Mouse (Mus musculus): Measurements from ENCODE around the gene Pnp2. TPM values are rescaled to one million over a fixed set of nuclear protein-coding genes. Genes with fewer than 3 reads are reported as not detected.

The Pnp2 gene
- polyA plus RNA-seq, 1 experiment = not detected

- TF ChIP-seq GATA1 (IDR thresholded peaks at IDR 0.05; ENCODE audit: low read length) = no peak
Observed at GRCm38 (mm10) chr14:50997999-50998666, 42.3 kb downstream of the Pnp2 start.

GRCm38 (mm10) chr14:51007152-51007801 lies 51.5 kb downstream of the Pnp2 start, which contains the start of gene Rnase10:
Gene Rnase10, plus strand, starts transcription at chr14:51007751.
- no peak for TF ChIP-seq GATA1 (IDR thresholded peaks at IDR 0.05; ENCODE audit: low read length)

GRCm38 (mm10) chr14:51007914-51008713 lies 52.3 kb downstream of the Pnp2 start:
- TF ChIP-seq GATA1 (IDR thresholded peaks at IDR 0.05; ENCODE audit: low read length) = no peak

GRCm38 (mm10) chr14:51008781-51009180 lies 53.0 kb downstream of the Pnp2 start:
- no peak for TF ChIP-seq GATA1 (IDR thresholded peaks at IDR 0.05; ENCODE audit: low read length)

GRCm38 (mm10) chr14:51009572-51009971 lies 53.8 kb downstream of the Pnp2 start:
- no peak for TF ChIP-seq GATA1 (IDR thresholded peaks at IDR 0.05; ENCODE audit: low read length)

Other genes starting within 250 kb of the Pnp2 start
- not detected in 2 replicates for gene Olfr748, start 248.6 kb upstream of the Pnp2 start, polyA plus RNA-seq (2012)
- not detected in 2 replicates for gene Olfr749, start 210.9 kb upstream of the Pnp2 start, polyA plus RNA-seq (2012)
- 8.2 and 26.0 TPM in 2 replicates for gene Ttc5, start 170.5 kb upstream of the Pnp2 start, polyA plus RNA-seq (2012)
- gene Ccnb1ip1, start 148.3 kb upstream of the Pnp2 start, polyA plus RNA-seq (2012) = 0.11 and 0.15 TPM in 2 replicates
- gene Parp2, start 148.2 kb upstream of the Pnp2 start, polyA plus RNA-seq (2012) = 5.4 and 6.2 TPM in 2 replicates
- 1.2 and 1.5 TPM in 2 replicates for gene Tep1, start 85.4 kb upstream of the Pnp2 start, polyA plus RNA-seq (2012)
- gene Klhl33, start 58.5 kb upstream of the Pnp2 start, polyA plus RNA-seq (2012) = not detected in 2 replicates
- 46.1 and 70.5 TPM in 2 replicates for gene Osgep, start 31.1 kb upstream of the Pnp2 start, polyA plus RNA-seq (2012)
- gene Apex1, start 31.0 kb upstream of the Pnp2 start, polyA plus RNA-seq (2012) = 204 and 236 TPM in 2 replicates
- gene Pip4p1, start 25.1 kb upstream of the Pnp2 start, polyA plus RNA-seq (2012) = 74.0 and 135 TPM in 2 replicates
- 0.79 and 1.1 TPM in 2 replicates for gene Pnp, start 24.9 kb upstream of the Pnp2 start, polyA plus RNA-seq (2012)
- 0.12 and 1.1 TPM in 2 replicates for gene Gm49342, start 11.5 kb upstream of the Pnp2 start, polyA plus RNA-seq (2012)
- gene Rnase10, start 51.8 kb downstream of the Pnp2 start, polyA plus RNA-seq (2012) = not detected in 2 replicates
- gene Rnase9, start 85.9 kb downstream of the Pnp2 start, polyA plus RNA-seq (2012) = not detected in 2 replicates
- gene Rnase11, start 94.2 kb downstream of the Pnp2 start, polyA plus RNA-seq (2012) = not detected in 2 replicates
- gene Rnase12, start 101.7 kb downstream of the Pnp2 start, polyA plus RNA-seq (2012) = not detected in 2 replicates
- gene Olfr750, start 118.4 kb downstream of the Pnp2 start, polyA plus RNA-seq (2012) = not detected in 2 replicates
- not detected in 2 replicates for gene Rnase4, start 135.1 kb downstream of the Pnp2 start, polyA plus RNA-seq (2012)
- not detected in 2 replicates for gene Ang, start 135.2 kb downstream of the Pnp2 start, polyA plus RNA-seq (2012)
- gene Eddm3b, start 158.4 kb downstream of the Pnp2 start, polyA plus RNA-seq (2012) = not detected in 2 replicates
- 0.03 TPM in 1 of 2 replicates, not detected in the other for gene Rnase6, start 167.9 kb downstream of the Pnp2 start, polyA plus RNA-seq (2012)
- gene Rnase1, start 190.8 kb downstream of the Pnp2 start, polyA plus RNA-seq (2012) = not detected in 2 replicates
- gene Rnase2b, start 206.3 kb downstream of the Pnp2 start, polyA plus RNA-seq (2012) = not detected in 2 replicates
- not detected in 2 replicates for gene Ang2, start 243.2 kb downstream of the Pnp2 start, polyA plus RNA-seq (2012)
- gene Ear14, start 247.4 kb downstream of the Pnp2 start, polyA plus RNA-seq (2012) = not detected in 2 replicates